Mouse (Mus musculus) kidney, adult 2 months (tissue): ENCODE results near the gene Lekr1.

Source experiments
- CTCF ChIP-seq: fragments of 200-500 bp; conservative IDR thresholded peaks from 2 replicates; pipeline ENCODE4 v1.5.1; 2011; ENCODE audit warnings: low read depth, mild to moderate bottlenecking, control low read depth, low read length, moderate library complexity, mixed read lengths; ENCODE audit not compliant: insufficient read depth, insufficient read length
- POLR2A ChIP-seq: fragments of 200-500 bp; IDR thresholded peaks from one replicate; pipeline ENCODE4 v1.6.1; 2011; ENCODE audit warnings: low read depth, low read length, control low read depth

GRCm38 (mm10) chr3:65635983-65636382, 30.0 kb upstream of the Lekr1 start:
- TF ChIP-seq POLR2A (no peak), CTCF (no peak)
